Mouse (Mus musculus) heart, embryonic 14.5 days (tissue): Measurements from ENCODE around the gene Xpo5. TPM values are rescaled to one million over a fixed set of nuclear protein-coding genes. Genes with fewer than 3 reads are reported as not detected.
A peak's percentile ranks its signal among the peaks of the same experiment; 100 is the strongest.

Experiments used
- ATAC-seq: fragments of 200-750 bp; cut with Nextera tagmentation; 2 replicates; pipeline ENCODE4 v1.8.0; 2017; ENCODE audit warnings: low read depth, moderate TSS enrichment; ENCODE audit not compliant: insufficient number of reproducible peaks, insufficient read depth, low FRiP score
- H3K27ac ChIP-seq, 2 experiments: fragments of 200-500 bp in 1 of 2; fragments of 300-500 bp in 1 of 2; sonication (generic) in 1 of 2; replicated peaks in 1 of 2; 2 replicates each; pipeline ENCODE4 v1.5.1; 2012 to 2014; ENCODE audit warnings: low read depth in 2 of 2, low read length in 2 of 2, control low read depth in 1 of 2, mild to moderate bottlenecking in 1 of 2, mixed read lengths in 1 of 2; ENCODE audit not compliant: control insufficient read depth in 1 of 2, insufficient read depth in 1 of 2
- H3K27me3 ChIP-seq: fragments of 300-500 bp; sonication (generic); 2 replicates; pipeline ENCODE4 v1.6.1; 2014; ENCODE audit warnings: mild to moderate bottlenecking, low read length, control low read depth; ENCODE audit not compliant: control insufficient read depth, insufficient read depth
- H3K36me3 ChIP-seq: fragments of 300-500 bp; sonication (generic); 2 replicates; pipeline ENCODE4 v1.6.1; 2014; ENCODE audit warnings: mild to moderate bottlenecking, control low read depth, low read length, mixed read lengths; ENCODE audit not compliant: control insufficient read depth, insufficient read depth
- H3K4me1 ChIP-seq, 2 experiments: fragments of 200-500 bp in 1 of 2; fragments of 300-500 bp in 1 of 2; sonication (generic) in 1 of 2; 2 replicates each; pipeline ENCODE4 v1.6.1; 2012 to 2014; ENCODE audit warnings: low read length in 2 of 2, control low read depth in 1 of 2, mixed read lengths in 1 of 2; ENCODE audit not compliant: control insufficient read depth in 2 of 2, insufficient read depth in 2 of 2
- H3K4me2 ChIP-seq: fragments of 300-500 bp; sonication (generic); 2 replicates; pipeline ENCODE4 v1.6.1; 2014; ENCODE audit warnings: mild to moderate bottlenecking, low read length
- H3K4me3 ChIP-seq, 2 experiments: fragments of 200-500 bp in 1 of 2; fragments of 300-500 bp in 1 of 2; sonication (generic) in 1 of 2; 2 replicates each; pipeline ENCODE4 v1.5.1; 2012 to 2014; ENCODE audit warnings: low read length in 2 of 2, mild to moderate bottlenecking in 2 of 2, control low read depth in 1 of 2, low read depth in 1 of 2, moderate library complexity in 1 of 2; ENCODE audit not compliant: control insufficient read depth in 1 of 2, insufficient read depth in 1 of 2
- H3K9ac ChIP-seq: fragments of 300-500 bp; sonication (generic); 2 replicates; pipeline ENCODE4 v1.6.1; 2014; ENCODE audit warnings: mild to moderate bottlenecking, low read length
- H3K9me3 ChIP-seq: fragments of 300-500 bp; sonication (generic); 2 replicates; pipeline ENCODE4 v1.6.1; 2016; ENCODE audit warnings: low read length, control low read depth; ENCODE audit not compliant: control insufficient read depth
- WGBS: fragments of 180-500 bp; shearing (Covaris S2); extraction: QIAGEN DNeasy Blood & Tissue Kit; methylation state at CpG from one replicate; pipeline ENCODE4 v1.1.7; 2014; 5-methylcytosine and 5-hydroxymethylcytosine counted together
- polyA plus RNA-seq: library from polyadenylated mRNA; unstranded; fragments of >200 nt; fragmentation: Nextera tagmentation; extraction: Ambion mirVana; gene quantifications from 2 replicates; pipeline ENCODE4 v1.2.1, GENCODE M21; 2014

Xpo5 gene
- polyA plus RNA-seq = 24.1 and 24.2 TPM in 2 replicates

GRCm38 (mm10) chr17:46202421-46203071 lies at the start of gene Xpo5, which contains the start of gene Polh:
TSS of gene Xpo5 (plus strand) at chr17:46202782.
TSS of gene Polh (minus strand) at chr17:46202645.
- H3K4me2 ChIP-seq = peak within 1 kb of the TSS; percentile 91
- peak within 1 kb of the TSS; percentile 88 for H3K9ac ChIP-seq
- under 1% methylated on average over 65 of the region's 66 CpGs for WGBS
- no peaks in the 10 kb centered on the region for H3K27me3 ChIP-seq
- peaks cover 3 to 23% of the 10 kb centered on the region in 2 experiments for H3K4me1 ChIP-seq
- ATAC-seq = peak; percentile 93
- no peaks in the 10 kb centered on the region for H3K9me3 ChIP-seq
- H3K4me3 ChIP-seq = peak within 1 kb of the TSS; percentile 77 to 96
- peaks cover 55% of the 10 kb centered on the region for H3K36me3 ChIP-seq
- H3K27ac ChIP-seq = peak within 1 kb of the TSS; percentile 79 to 83

GRCm38 (mm10) chr17:46152847-46153782 lies 49.5 kb upstream of the Xpo5 start, which contains the start of gene Mad2l1bp:
TSS of gene Mad2l1bp (minus strand) at chr17:46153553.
- Histone ChIP-seq H3K27ac (peak within 1 kb of the TSS; percentile 41 to 81), H3K4me2 (peak within 1 kb of the TSS; percentile 76), H3K4me3 (peak within 1 kb of the TSS; percentile 68), H3K4me1 (peaks cover 4 to 7% of the 10 kb centered on the region in 2 experiments; a peak in 2 of 4 replicates), H3K9ac (peak within 1 kb of the TSS; percentile 87), H3K9me3 (no peaks in the 10 kb centered on the region), H3K27me3 (no peaks in the 10 kb centered on the region), H3K36me3 (peaks cover 22% of the 10 kb centered on the region)
- peak; percentile 93 for ATAC-seq
- WGBS = 2% methylated on average over 33 of the region's 33 CpGs

DNA sequence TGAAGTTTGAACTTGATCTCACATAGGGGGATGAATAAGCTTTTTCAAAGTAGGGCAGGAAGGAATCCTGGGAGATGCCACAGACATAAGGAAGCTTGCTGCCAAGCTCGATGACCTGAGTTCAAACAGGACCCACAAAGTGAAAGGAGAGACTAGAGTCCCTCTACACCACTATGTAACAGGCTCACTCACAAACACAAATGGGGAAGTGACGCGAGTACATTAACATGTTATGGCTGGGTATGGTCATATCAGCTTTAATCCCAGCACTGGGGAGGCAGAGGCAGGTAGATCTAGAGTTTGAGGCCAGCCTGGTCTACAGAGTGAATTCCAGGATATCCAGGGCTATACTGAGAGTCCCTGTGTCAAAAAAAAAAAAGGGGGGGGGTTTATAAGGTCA lies 48.2 kb upstream of the Xpo5 start:
- H3K4me3 ChIP-seq = no peak overlapping the region
- peaks cover 4 to 12% of the 10 kb centered on the region in 2 experiments; a peak in 2 of 4 replicates for H3K4me1 ChIP-seq
- H3K27ac ChIP-seq = no peak overlapping the region
- 90% methylated on average over 3 of the region's 3 CpGs for WGBS
- H3K9me3 ChIP-seq = no peaks in the 10 kb centered on the region
- no peak overlapping the region for H3K9ac ChIP-seq
- H3K36me3 ChIP-seq = peaks cover 10% of the 10 kb centered on the region
- no peak overlapping the region for H3K4me2 ChIP-seq
- no peaks in the 10 kb centered on the region for H3K27me3 ChIP-seq
- no peak for ATAC-seq

GRCm38 (mm10) chr17:46156680-46157079 lies 45.9 kb upstream of the Xpo5 start:
- Histone ChIP-seq H3K27me3 (no peaks in the 10 kb centered on the region), H3K4me2 (no peak overlapping the region), H3K9me3 (no peaks in the 10 kb centered on the region), H3K27ac (no peak overlapping the region), H3K9ac (no peak overlapping the region), H3K36me3 (peaks cover under 1% of the 10 kb centered on the region; the same call in 1 of the 2 replicates), H3K4me3 (no peak overlapping the region), H3K4me1 (peaks cover 6 to 19% of the 10 kb centered on the region in 2 experiments; a peak in 3 of 4 replicates)
- ATAC-seq = no peak
- WGBS = 79% methylated on average over 5 of the region's 5 CpGs

GRCm38 (mm10) chr17:46157131-46157530 lies 45.5 kb upstream of the Xpo5 start:
- 93% methylated on average over 8 of the region's 8 CpGs for WGBS
- Histone ChIP-seq H3K9ac (no peak overlapping the region), H3K4me2 (no peak overlapping the region), H3K4me3 (no peak overlapping the region), H3K4me1 (peaks cover 9 to 23% of the 10 kb centered on the region in 2 experiments; a peak in 3 of 4 replicates), H3K9me3 (no peaks in the 10 kb centered on the region), H3K27me3 (no peaks in the 10 kb centered on the region), H3K36me3 (no peaks in the 10 kb centered on the region), H3K27ac (no peak overlapping the region)
- no peak for ATAC-seq

GRCm38 (mm10) chr17:46159236-46159635 lies 43.3 kb upstream of the Xpo5 start:
- Histone ChIP-seq H3K36me3 (peaks cover 13% of the 10 kb centered on the region), H3K4me1 (peaks cover 13 to 28% of the 10 kb centered on the region in 2 experiments), H3K9me3 (no peaks in the 10 kb centered on the region), H3K27me3 (no peaks in the 10 kb centered on the region), H3K9ac (peak overlapping the region; percentile 71), H3K27ac (peak overlapping the region; percentile 91 to 97), H3K4me2 (peak overlapping the region; percentile 76), H3K4me3 (peak overlapping the region in 1 of 2 experiments; percentile 70; a peak in 2 of 4 replicates)
- 15% methylated on average over 2 of the region's 2 CpGs for WGBS
- no peak for ATAC-seq

GRCm38 (mm10) chr17:46160090-46160662 lies 42.4 kb upstream of the Xpo5 start:
- WGBS = 0% methylated on average over 16 of the region's 16 CpGs
- peak overlapping the region; percentile 76 for H3K4me2 ChIP-seq

More at GRCm38 (mm10) chr17:46160090-46160662, 42.4 kb upstream of the Xpo5 start:
- Histone ChIP-seq H3K4me1 (peaks cover 13 to 28% of the 10 kb centered on the region in 2 experiments), H3K27me3 (no peaks in the 10 kb centered on the region), H3K9ac (peak overlapping the region; percentile 71), H3K4me3 (peak overlapping the region; percentile 64 to 70), H3K27ac (peak overlapping the region; percentile 91 to 97), H3K36me3 (peaks cover 22% of the 10 kb centered on the region), H3K9me3 (no peaks in the 10 kb centered on the region)
- ATAC-seq = peak; percentile 77
